Mouse (Mus musculus) bone marrow macrophage, adult 2 months (primary cell): Measurements from ENCODE around the gene Dffa.

Experiments used
- CTCF ChIP-seq: IDR thresholded peaks from 2 replicates; pipeline ENCODE4 v1.5.1; 2012; ENCODE audit warnings: low read depth, mild to moderate bottlenecking, low read length, moderate library complexity
- POLR2A ChIP-seq: IDR thresholded peaks from 2 replicates; pipeline ENCODE4 v1.6.1; 2012; ENCODE audit warnings: mild to moderate bottlenecking, low read depth, low read length, borderline replicate concordance

- TF ChIP-seq CTCF (no peak), POLR2A (no peak)
Measured at GRCm38 (mm10) chr4:149079629-149080028, 24.3 kb upstream of the Dffa start.
